Mouse (Mus musculus): ENCODE results near the gene Hist1h4f. TPM values are rescaled to one million over a fixed set of nuclear protein-coding genes. Genes with fewer than 3 reads are reported as not detected.
"Not testable (repeated sequence)": the region's sequence is repeated elsewhere in the genome, so short reads cannot be mapped to it uniquely, and the experiment has no call there.

Hist1h4f gene
- polyA plus RNA-seq, 1 experiment from 2014 or later, result not detected

DNA sequence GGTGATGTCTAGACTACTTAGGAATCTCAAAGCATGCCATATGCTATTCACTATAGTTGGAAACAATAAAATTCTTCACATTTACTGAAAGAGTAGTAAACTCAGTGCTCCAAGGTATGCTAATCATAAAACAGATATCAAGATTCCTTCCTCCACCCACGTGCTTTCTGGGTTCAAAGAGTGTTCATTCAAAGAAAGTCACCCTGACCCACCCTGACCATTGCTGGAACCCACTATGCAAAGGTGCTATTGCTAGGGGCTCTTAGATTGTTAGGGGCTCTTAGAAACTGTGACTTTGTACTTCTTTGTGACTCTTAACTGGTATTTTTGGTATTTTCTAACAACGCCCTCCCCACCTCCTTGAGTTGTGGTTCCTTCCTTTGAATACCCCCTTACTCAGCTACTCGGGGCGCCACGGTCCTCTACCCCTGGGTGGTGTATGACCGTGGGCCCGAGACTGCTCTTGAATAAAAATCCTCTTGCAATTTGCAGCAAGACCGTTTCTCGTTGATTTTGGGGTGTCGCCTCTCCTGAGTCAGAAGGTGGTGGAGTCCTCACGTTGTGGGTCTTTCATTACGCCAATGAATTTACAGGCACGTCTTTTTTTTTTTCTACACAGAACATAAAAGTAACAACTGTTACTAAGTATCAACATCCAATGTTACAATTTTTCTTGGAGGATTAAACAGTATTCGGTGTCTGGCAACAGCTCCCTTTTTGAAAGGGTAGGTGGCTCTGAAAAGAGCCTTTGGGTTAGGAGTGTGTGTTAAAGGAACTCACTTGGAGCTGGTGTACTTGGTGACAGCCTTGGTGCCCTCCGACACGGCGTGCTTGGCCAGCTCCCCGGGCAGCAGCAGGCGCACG is 21.8 kb upstream of the Hist1h4f start:
- H3K36me3 ChIP-seq (ENCODE audit: control insufficient read depth, insufficient read depth, low read length); H3K9me3 ChIP-seq (replicated peaks; ENCODE audit: control insufficient read depth, low read length); H3K27me3 ChIP-seq (replicated peaks; ENCODE audit: control insufficient read depth, insufficient read depth, low read length); DNase-seq (ENCODE audit: low spot score); ATAC-seq: not testable (repeated sequence)
- H3K27ac ChIP-seq (ENCODE audit: low read depth, low read length), result peak overlapping the region; percentile 93
- peak overlapping the region; percentile 46 for H3K4me3 ChIP-seq (ENCODE audit: low read depth, low read length)
- H3K4me1 ChIP-seq (ENCODE audit: control insufficient read depth, insufficient read depth, low read length), result peaks cover 28% of the 10 kb centered on the region
- peak overlapping the region; percentile 84 for H3K9ac ChIP-seq (ENCODE audit: low read length)
- H3K4me2 ChIP-seq (ENCODE audit: low read length), result peak overlapping the region; percentile 83
- 6% methylated on average over 18 of the region's 20 CpGs for WGBS

DNA sequence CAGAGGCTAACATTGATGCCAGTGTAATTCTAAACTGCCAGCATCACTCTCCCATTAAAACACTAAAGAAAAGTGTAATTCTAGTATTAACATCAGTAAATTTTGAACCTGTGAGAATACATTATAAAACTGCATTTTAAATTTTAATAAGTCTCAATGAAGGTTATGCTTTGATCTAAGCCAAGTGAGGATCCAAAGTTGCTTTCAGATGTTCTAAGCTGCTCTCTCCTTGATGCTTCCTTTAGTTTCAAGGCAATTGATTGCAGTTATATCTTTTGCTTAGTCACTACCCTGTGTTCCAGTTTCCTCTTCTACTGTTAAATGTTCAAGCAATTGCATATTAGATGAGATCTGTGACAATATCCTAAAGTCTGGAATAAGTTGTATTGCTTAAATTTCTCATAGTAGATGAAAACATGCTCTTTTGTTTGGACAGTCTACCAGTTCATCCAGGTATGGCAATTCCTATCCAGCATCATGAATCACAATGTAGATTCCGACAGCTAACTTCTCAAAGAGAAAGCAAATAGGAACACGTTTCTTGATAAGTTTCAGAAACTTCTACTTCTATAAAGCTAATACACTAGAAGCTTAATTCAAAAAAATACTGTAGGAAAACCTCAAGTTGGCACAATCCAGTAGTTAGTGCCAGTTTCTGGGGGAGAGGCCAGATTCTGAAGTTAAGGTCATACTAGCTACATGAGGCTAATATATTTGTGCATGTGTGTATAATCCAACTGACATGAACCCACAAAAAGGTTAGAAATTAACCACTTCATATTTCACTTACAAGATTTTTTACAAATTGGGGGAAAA is 21.0 kb upstream of the Hist1h4f start:
- ATAC-seq (no peak), DNase-seq (ENCODE audit: low spot score) (no peak)
- Histone ChIP-seq H3K4me1 (ENCODE audit: control insufficient read depth, insufficient read depth, low read length) (peaks cover 28% of the 10 kb centered on the region), H3K9ac (ENCODE audit: low read length) (peak overlapping the region; percentile 84), H3K4me2 (ENCODE audit: low read length) (peak overlapping the region; percentile 83), H3K4me3 (ENCODE audit: low read depth, low read length) (peak overlapping the region; percentile 46), H3K27me3 (replicated peaks; ENCODE audit: control insufficient read depth, insufficient read depth, low read length) (no peaks in the 10 kb centered on the region), H3K36me3 (ENCODE audit: control insufficient read depth, insufficient read depth, low read length) (no peaks in the 10 kb centered on the region), H3K9me3 (replicated peaks; ENCODE audit: control insufficient read depth, low read length) (no peaks in the 10 kb centered on the region), H3K27ac (ENCODE audit: low read depth, low read length) (peak overlapping the region; percentile 93)
- 34% methylated on average over 2 of the region's 2 CpGs for WGBS

DNA sequence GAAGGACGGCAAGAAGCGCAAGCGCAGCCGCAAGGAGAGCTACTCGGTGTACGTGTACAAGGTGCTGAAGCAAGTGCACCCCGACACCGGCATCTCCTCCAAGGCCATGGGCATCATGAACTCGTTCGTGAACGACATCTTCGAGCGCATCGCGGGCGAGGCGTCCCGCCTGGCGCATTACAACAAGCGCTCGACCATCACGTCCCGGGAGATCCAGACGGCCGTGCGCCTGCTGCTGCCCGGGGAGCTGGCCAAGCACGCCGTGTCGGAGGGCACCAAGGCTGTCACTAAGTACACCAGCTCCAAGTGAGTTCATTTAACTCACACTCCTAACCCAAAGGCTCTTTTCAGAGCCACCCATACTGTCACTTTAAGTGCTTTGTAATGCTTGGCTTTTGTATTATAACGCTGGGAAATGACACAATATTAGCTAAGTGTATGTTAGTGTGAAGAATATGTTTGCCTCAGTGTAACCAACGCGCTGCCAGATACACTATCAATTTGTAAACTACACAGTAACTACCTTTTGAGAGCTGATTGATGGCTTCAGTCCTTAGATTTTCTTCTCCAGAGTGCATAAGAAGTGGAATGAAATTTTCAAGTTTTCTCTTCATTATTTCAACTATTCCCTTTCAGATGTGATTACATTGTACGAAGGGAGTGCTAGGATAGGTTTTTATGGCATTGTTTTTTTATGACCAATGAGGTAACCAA is 20.2 kb upstream of the Hist1h4f start:
- Histone ChIP-seq H3K4me3 (ENCODE audit: low read depth, low read length) (peak overlapping the region; percentile 46), H3K4me2 (ENCODE audit: low read length) (peak overlapping the region; percentile 83), H3K27ac (ENCODE audit: low read depth, low read length) (peak overlapping the region; percentile 93), H3K9ac (ENCODE audit: low read length) (peak overlapping the region; percentile 84), H3K4me1 (ENCODE audit: control insufficient read depth, insufficient read depth, low read length) (peaks cover 23% of the 10 kb centered on the region)
- H3K9me3 ChIP-seq (replicated peaks; ENCODE audit: control insufficient read depth, low read length); H3K27me3 ChIP-seq (replicated peaks; ENCODE audit: control insufficient read depth, insufficient read depth, low read length); H3K36me3 ChIP-seq (ENCODE audit: control insufficient read depth, insufficient read depth, low read length); ATAC-seq: not testable (repeated sequence)
- under 1% methylated on average over 10 of the region's 34 CpGs for WGBS
- DNase-seq (ENCODE audit: low spot score), result peak; percentile 46

DNA sequence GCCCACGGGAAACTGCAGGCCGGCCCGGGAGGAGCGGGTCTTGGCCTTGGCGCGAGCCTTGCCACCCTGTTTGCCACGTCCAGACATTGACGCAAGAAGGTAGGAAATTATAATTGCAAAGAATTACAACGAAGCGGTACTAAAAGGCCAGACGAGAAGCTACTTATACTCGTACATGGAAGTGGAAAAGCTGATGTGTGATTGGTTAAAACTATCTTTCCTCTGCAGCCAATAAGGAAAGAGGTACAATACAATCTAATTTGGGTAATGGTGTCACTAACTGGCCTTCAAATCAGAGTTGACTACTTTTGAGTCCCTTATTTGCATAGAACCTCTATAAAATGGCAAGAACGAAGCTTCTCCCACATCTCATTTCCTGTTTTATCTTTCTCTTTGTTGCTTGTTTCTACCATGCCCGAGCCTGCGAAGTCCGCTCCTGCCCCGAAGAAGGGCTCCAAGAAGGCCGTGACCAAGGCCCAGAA is 19.6 kb upstream of the Hist1h4f start, which contains the start of the genes Hist1h2ae and Hist1h2bg:
TSS of gene Hist1h2ae (minus strand) at position 199 of the 482 bp plus-strand sequence.
TSS of gene Hist1h2bg (plus strand) at position 375 of the 482 bp plus-strand sequence.
- peak; percentile 90 for ATAC-seq
- H3K9me3 ChIP-seq (replicated peaks; ENCODE audit: control insufficient read depth, low read length), result no peaks in the 10 kb centered on the region
- H3K4me1 ChIP-seq (ENCODE audit: control insufficient read depth, insufficient read depth, low read length), result peaks cover 17% of the 10 kb centered on the region
- peak within 1 kb of the TSS; percentile 93 for H3K27ac ChIP-seq (ENCODE audit: low read depth, low read length)
- H3K9ac ChIP-seq (ENCODE audit: low read length), result peak within 1 kb of the TSS; percentile 84
- under 1% methylated on average over 18 of the region's 18 CpGs for WGBS
- peak within 1 kb of the TSS; percentile 46 for H3K4me3 ChIP-seq (ENCODE audit: low read depth, low read length)
- no peaks in the 10 kb centered on the region for H3K27me3 ChIP-seq (replicated peaks; ENCODE audit: control insufficient read depth, insufficient read depth, low read length)
- H3K36me3 ChIP-seq (ENCODE audit: control insufficient read depth, insufficient read depth, low read length), result no peaks in the 10 kb centered on the region
- DNase-seq (ENCODE audit: low spot score), result peak; percentile 99
- peak within 1 kb of the TSS; percentile 83 for H3K4me2 ChIP-seq (ENCODE audit: low read length)

DNA sequence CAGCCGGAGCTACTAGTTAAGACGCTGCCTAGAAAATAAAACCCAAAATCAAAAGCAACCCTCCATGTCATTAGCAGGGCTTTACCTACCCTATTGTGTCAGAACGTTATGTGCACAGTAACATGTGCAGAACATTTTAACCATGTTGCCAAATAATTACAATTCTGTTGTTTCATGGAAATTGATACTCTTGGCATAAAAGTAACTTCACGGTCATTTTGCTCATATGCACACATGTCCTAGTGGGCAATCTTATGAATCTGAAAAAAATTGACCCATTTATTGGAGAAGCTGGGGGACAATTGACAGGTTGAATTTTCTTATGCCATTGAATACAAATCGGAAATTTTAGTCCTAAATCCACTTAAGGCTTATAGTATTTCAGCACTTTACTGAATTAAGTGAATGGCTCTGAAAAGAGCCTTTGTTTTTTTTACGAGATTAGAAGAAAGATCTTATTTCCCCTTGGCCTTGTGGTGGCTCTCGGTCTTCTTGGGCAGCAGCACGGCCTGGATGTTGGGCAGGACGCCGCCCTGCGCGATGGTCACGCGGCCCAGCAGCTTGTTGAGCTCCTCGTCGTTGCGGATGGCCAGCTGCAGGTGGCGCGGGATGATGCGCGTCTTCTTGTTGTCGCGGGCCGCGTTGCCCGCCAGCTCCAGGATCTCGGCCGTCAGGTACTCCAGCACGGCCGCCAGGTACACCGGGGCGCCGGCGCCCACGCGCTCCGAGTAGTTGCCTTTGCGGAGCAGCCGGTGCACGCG is 19.0 kb upstream of the Hist1h4f start:
- not testable (repeated sequence) for H3K9me3 ChIP-seq (replicated peaks; ENCODE audit: control insufficient read depth, low read length); ATAC-seq; H3K36me3 ChIP-seq (ENCODE audit: control insufficient read depth, insufficient read depth, low read length); H3K27me3 ChIP-seq (replicated peaks; ENCODE audit: control insufficient read depth, insufficient read depth, low read length)
- H3K27ac ChIP-seq (ENCODE audit: low read depth, low read length), result peak overlapping the region; percentile 93
- H3K9ac ChIP-seq (ENCODE audit: low read length), result peak overlapping the region; percentile 66
- WGBS, result under 1% methylated on average over 24 of the region's 41 CpGs
- H3K4me3 ChIP-seq (ENCODE audit: low read depth, low read length), result peak overlapping the region; percentile 46
- H3K4me2 ChIP-seq (ENCODE audit: low read length), result peak overlapping the region; percentile 83
- peaks cover 17% of the 10 kb centered on the region for H3K4me1 ChIP-seq (ENCODE audit: control insufficient read depth, insufficient read depth, low read length)
- DNase-seq (ENCODE audit: low spot score), result peak; percentile 51

DNA sequence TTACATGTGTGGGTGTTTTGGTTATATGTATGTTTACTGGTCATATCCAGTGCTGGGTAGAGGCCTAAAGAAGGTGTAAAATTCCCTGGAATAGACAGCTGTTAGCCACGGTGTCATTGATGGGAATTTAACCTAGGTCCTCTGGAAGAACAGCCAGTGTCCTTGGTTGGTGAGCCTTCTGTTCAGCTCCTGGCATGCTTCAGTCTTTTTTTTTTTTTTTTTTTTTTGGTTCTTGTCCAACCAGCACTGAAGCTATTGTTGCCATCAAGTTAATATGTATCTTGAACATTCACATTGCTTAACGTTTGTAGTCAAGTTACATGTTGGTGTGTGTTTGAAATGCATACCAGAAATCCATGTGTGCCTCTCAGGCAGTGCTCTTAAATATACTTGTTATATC is 13.0 kb upstream of the Hist1h4f start:
- Histone ChIP-seq H3K9ac (ENCODE audit: low read length) (no peak overlapping the region), H3K9me3 (replicated peaks; ENCODE audit: control insufficient read depth, low read length) (no peaks in the 10 kb centered on the region), H3K4me3 (ENCODE audit: low read depth, low read length) (no peak overlapping the region), H3K27me3 (replicated peaks; ENCODE audit: control insufficient read depth, insufficient read depth, low read length) (no peaks in the 10 kb centered on the region), H3K4me1 (ENCODE audit: control insufficient read depth, insufficient read depth, low read length) (0 out of 2 replicates have a peak, but pooled peaks cover 3% of the 10 kb centered on the region), H3K36me3 (ENCODE audit: control insufficient read depth, insufficient read depth, low read length) (no peaks in the 10 kb centered on the region), H3K27ac (ENCODE audit: low read depth, low read length) (no peak overlapping the region; the same call in 1 of the 2 replicates), H3K4me2 (ENCODE audit: low read length) (no peak overlapping the region)
- DNase-seq (ENCODE audit: low spot score) (no peak), ATAC-seq (no peak)
- WGBS, result 92% methylated on average over 2 of the region's 2 CpGs

DNA sequence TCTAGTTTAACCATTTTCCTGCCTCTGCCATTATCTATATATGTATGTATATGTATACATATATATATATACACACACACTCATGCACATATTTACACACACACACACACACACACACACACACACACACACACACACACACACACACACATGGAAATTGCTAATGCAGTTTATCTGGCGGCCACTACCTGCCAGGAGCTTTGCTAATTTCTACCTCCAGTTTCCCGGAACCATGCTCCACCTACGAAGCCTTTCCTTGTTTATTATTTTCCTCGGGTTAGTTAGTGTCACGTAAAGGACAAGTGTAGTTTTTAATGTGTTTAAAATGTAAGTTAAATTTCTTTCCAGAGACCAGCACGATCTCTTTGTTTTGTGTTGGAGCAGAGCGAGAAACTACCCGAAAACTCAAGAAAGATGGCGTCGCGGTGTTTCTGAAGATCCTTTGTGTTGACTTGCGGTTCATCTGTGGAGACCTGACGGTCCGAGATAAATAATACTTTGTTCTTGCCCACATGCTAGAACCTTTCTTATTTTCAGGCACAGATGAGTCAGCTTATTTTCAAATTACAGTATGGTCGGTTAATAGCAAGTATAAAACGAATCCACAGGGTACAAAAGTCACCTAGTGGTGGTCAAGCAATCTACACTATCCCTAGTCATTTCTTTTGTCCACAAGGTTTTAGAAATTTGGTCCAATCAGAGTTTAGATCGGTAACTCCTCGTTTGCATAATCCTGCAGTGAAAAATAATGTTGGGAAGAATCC is 11.4 kb upstream of the Hist1h4f start:
- 2% methylated on average over 18 of the region's 18 CpGs for WGBS
- 0 out of 2 replicates have a peak, but pooled peaks cover 3% of the 10 kb centered on the region for H3K4me1 ChIP-seq (ENCODE audit: control insufficient read depth, insufficient read depth, low read length)
- peak overlapping the region; percentile 68 for H3K4me2 ChIP-seq (ENCODE audit: low read length)
- H3K36me3 ChIP-seq (ENCODE audit: control insufficient read depth, insufficient read depth, low read length), result no peaks in the 10 kb centered on the region
- H3K27ac ChIP-seq (ENCODE audit: low read depth, low read length), result peak overlapping the region; percentile 98
- H3K4me3 ChIP-seq (ENCODE audit: low read depth, low read length), result peak overlapping the region; percentile 38
- H3K9ac ChIP-seq (ENCODE audit: low read length), result peak overlapping the region; percentile 66
- no peaks in the 10 kb centered on the region for H3K9me3 ChIP-seq (replicated peaks; ENCODE audit: control insufficient read depth, low read length)
- ATAC-seq, result peak; percentile 54
- H3K27me3 ChIP-seq (replicated peaks; ENCODE audit: control insufficient read depth, insufficient read depth, low read length), result no peaks in the 10 kb centered on the region
- peak; percentile 91 for DNase-seq (ENCODE audit: low spot score)
